Mouse (Mus musculus): ENCODE data around the gene Foxq1.

DNA sequence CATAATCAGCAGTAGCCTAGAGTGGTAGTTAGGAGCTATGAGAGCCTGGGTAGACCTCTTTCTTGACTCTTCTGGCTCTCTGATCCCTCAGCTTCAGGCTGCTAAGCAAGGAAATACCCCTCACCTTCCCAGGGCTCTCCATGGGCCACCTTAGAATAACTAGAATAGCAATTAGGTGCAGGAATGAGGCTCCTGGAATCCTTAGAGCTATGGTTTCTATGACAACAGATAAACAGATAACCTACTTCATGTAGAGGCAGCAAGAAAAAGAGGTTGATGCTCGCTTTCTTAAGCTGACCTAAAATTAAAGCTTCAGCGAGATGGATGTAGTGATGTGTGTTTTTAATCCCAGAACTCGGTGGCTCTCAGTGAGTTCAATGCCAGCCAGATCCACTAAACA lies 18.7 kb downstream of the Foxq1 start:
- TF ChIP-seq CTCF (IDR thresholded peaks at IDR 0.05; ENCODE audit: borderline replicate concordance, extremely low read depth, insufficient read depth, insufficient read length) = no peak
- TF ChIP-seq POLR2A (IDR thresholded peaks at IDR 0.05; ENCODE audit: borderline replicate concordance, extremely low read depth, insufficient read depth, insufficient read length, poor library complexity, severe bottlenecking) = no peak
